Mouse (Mus musculus) neural tube, embryonic 14.5 days (tissue): ENCODE data around the gene Mylpf. TPM values are rescaled to one million over a fixed set of nuclear protein-coding genes. Genes with fewer than 3 reads are reported as not detected.

ENCODE experiments used
- ATAC-seq: fragments of 200-750 bp; cut with Nextera tagmentation; 2 replicates; pipeline ENCODE4 v1.8.0; 2017; ENCODE audit warnings: low read depth, mild to moderate bottlenecking, moderate TSS enrichment, moderate library complexity
- H3K27ac ChIP-seq: fragments of 300-500 bp; sonication (generic); 2 replicates; pipeline ENCODE4 v1.5.1; 2014; ENCODE audit warnings: low read depth, mild to moderate bottlenecking, control low read depth, low read length, moderate library complexity, mixed read lengths
- H3K27me3 ChIP-seq: fragments of 300-500 bp; sonication (generic); 2 replicates; pipeline ENCODE4 v1.6.1; 2014; ENCODE audit warnings: low read length; ENCODE audit not compliant: control insufficient read depth, insufficient read depth
- H3K36me3 ChIP-seq: fragments of 300-500 bp; sonication (generic); 2 replicates; pipeline ENCODE4 v1.6.1; 2014; ENCODE audit warnings: low read length, mixed read lengths; ENCODE audit not compliant: control insufficient read depth, insufficient read depth
- H3K4me1 ChIP-seq: fragments of 300-500 bp; sonication (generic); 2 replicates; pipeline ENCODE4 v1.6.1; 2014; ENCODE audit warnings: low read length; ENCODE audit not compliant: control insufficient read depth, insufficient read depth
- H3K4me2 ChIP-seq: fragments of 300-500 bp; sonication (generic); 2 replicates; pipeline ENCODE4 v1.6.1; 2014; ENCODE audit warnings: mild to moderate bottlenecking, low read depth, low read length, control low read depth
- H3K4me3 ChIP-seq: fragments of 300-500 bp; sonication (generic); 2 replicates; pipeline ENCODE4 v1.5.1; 2014; ENCODE audit warnings: low read depth, low read length, control low read depth, mixed read lengths
- H3K9ac ChIP-seq: fragments of 300-500 bp; sonication (generic); replicated peaks from 2 replicates; pipeline ENCODE4 v1.6.1; 2014; ENCODE audit warnings: low read depth, mild to moderate bottlenecking, control low read depth, low read length, mixed read lengths
- H3K9me3 ChIP-seq: fragments of 300-500 bp; sonication (generic); 2 replicates; pipeline ENCODE4 v1.6.1; 2016; ENCODE audit warnings: low read length; ENCODE audit not compliant: control insufficient read depth
- WGBS: fragments of 180-500 bp; shearing (Covaris S2); extraction: QIAGEN DNeasy Blood & Tissue Kit; methylation state at CpG from one replicate; pipeline ENCODE4 v1.1.7; 2014; 5-methylcytosine and 5-hydroxymethylcytosine counted together
- polyA plus RNA-seq: library from polyadenylated mRNA; unstranded; fragments of >200 nt; fragmentation: Nextera tagmentation; extraction: Ambion mirVana; gene quantifications from 2 replicates; pipeline ENCODE4 v1.2.1, GENCODE M21; 2014

Gene Mylpf
- polyA plus RNA-seq, 1 experiment from 2014 or later, result 12.5 TPM

DNA sequence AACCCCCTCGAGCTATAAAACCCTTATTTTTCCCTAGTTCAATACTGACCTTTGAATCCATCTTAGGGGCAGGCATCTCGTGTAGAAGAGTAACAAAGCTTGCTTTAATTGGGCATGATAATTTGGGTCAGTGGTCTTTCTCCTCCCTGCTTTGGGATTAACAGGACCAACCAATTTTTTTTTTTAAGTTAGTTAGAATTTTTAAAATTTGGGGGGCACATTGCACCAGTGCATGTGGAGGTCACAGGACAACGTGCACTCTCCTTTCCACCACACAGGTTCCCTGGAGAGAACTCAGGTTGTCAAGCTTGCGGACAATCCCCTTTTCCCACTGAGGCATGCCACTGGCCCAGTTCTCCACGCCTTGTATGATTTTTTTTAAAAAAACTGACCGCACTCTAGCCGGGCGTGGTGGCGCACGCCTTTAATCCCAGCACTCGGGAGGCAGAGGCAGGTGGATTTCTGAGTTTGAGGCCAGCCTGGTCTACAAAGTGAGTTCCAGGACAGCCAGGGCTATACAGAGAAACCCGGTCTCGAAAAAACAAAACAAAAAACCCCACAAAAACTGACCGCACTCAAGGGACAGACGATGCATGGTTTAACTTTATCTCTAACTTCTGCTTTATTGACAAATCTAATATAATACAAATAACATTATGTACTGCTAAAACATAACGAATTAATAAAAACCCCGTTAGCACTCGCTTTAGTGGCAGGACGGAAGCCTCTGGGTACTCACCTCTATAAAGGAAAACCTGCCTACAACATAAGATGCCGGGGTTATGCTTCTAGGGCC, 23.3 kb downstream of the Mylpf start:
- Histone ChIP-seq H3K27me3 (0 out of 2 replicates have a peak, but pooled peaks cover 2% of the 10 kb centered on the region), H3K27ac (peak overlapping the region; percentile 98), H3K36me3 (peaks cover 11% of the 10 kb centered on the region), H3K4me1 (peaks cover 22% of the 10 kb centered on the region), H3K4me2 (peak overlapping the region; percentile 74), H3K4me3 (peak overlapping the region; percentile 99), H3K9ac (peak overlapping the region; percentile 96), H3K9me3 (no peaks in the 10 kb centered on the region)
- ATAC-seq, result no peak
- 8% methylated on average over 20 of the region's 20 CpGs for WGBS

DNA sequence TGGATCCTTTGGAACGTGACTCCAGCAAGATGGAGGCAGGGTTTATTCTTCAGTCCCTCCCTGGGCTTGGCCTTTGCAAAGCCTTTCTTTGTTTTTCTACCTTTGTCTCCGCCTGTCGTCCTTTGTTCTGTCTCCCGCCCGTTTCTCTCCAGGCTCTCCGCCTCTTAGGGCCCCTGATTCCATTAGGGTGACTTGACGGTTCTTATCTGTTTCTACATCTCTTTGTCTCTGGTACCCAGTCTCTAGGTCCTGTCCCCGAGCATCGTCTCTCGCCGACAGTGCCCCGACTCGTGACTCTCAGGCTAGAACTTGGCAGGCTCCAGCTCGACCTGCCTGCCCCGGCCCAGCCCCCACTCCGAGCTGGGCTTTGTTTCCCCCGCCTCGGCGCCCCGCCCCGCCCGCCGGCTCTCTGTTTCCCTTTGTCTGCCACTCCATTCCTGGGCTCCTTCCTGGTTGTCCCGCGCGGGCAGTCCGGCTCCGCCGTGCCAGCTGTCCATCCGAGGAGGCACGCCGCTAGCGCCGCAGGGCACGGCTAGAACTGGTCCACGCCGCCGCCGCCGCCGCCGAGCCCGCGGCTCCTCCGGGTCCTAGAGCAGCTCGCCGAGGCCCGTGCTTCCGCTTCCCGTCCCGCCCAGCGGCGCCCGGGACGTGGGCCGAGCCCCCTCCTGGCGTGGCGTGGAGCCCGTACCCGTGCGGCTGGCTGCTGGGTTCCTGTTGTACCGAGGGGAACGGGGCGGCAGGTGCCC, 24.1 kb downstream of the Mylpf start, which contains the start of the genes Zfp553 and Sept1:
Gene Zfp553 (plus strand): TSS at position 440 of the 746 bp plus-strand sequence.
Gene Sept1 (minus strand): TSS at position 509 of the 746 bp plus-strand sequence.
- Histone ChIP-seq H3K27me3 (0 out of 2 replicates have a peak, but pooled peaks cover 2% of the 10 kb centered on the region), H3K4me3 (peak within 1 kb of the TSS; percentile 99), H3K9me3 (no peaks in the 10 kb centered on the region), H3K36me3 (peaks cover 17% of the 10 kb centered on the region), H3K9ac (peak within 1 kb of the TSS; percentile 96), H3K27ac (peak within 1 kb of the TSS; percentile 98), H3K4me1 (peaks cover 22% of the 10 kb centered on the region), H3K4me2 (peak within 1 kb of the TSS; percentile 74)
- WGBS, result 1% methylated on average over 63 of the region's 64 CpGs
- ATAC-seq, result peak; percentile 92

DNA sequence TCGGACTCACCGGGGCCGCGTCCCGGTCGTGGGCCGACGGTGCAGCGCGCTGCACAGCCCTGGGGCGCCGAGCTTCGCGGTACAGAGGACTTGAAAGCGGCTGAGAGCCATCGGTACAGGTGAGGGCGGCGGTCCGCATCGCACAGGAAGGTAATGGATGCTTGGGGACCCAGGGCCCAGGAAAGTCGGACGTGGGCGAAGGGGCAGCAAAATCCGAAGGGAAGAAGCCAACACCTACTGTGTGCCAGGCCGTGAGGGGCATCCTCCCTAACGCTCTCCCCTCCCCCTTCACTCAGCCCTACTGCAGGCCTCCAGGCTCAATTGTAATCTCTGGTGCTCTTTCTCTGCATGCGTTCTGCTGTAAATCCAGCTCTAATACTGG, 24.7 kb downstream of the Mylpf start:
- Histone ChIP-seq H3K9me3 (no peaks in the 10 kb centered on the region), H3K27me3 (0 out of 2 replicates have a peak, but pooled peaks cover 2% of the 10 kb centered on the region), H3K4me3 (peak overlapping the region; percentile 99), H3K4me1 (peaks cover 22% of the 10 kb centered on the region), H3K9ac (peak overlapping the region; percentile 96), H3K4me2 (peak overlapping the region; percentile 74), H3K27ac (peak overlapping the region; percentile 98), H3K36me3 (peaks cover 20% of the 10 kb centered on the region)
- WGBS, result under 1% methylated on average over 27 of the region's 27 CpGs
- ATAC-seq, result peak; percentile 45

DNA sequence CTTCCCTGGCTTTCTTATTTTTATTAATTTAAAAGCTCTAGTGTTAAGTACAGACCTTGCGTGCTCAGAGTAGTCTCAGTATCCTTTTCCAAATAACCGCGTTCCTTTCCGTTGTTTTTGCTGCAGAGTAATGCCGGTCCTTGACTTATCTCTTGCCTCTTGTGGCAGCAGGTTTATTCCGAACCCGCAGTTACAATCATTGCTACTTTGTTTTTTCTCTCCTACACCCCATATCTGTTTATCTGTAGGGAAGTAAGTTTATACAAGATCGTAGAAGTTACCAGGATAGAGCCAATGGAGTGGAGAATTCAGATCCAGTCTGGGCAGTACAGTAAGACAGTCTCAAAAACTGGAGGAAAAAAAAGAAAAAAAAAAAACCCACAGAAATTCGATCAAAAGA, 25.1 kb downstream of the Mylpf start:
- H3K27me3 ChIP-seq, result 0 out of 2 replicates have a peak, but pooled peaks cover 2% of the 10 kb centered on the region
- no peaks in the 10 kb centered on the region for H3K9me3 ChIP-seq
- peak overlapping the region; percentile 74 for H3K4me2 ChIP-seq
- WGBS, result 6% methylated on average over 9 of the region's 9 CpGs
- ATAC-seq, result no peak
- peaks cover 22% of the 10 kb centered on the region for H3K4me1 ChIP-seq
- peak overlapping the region; percentile 98 for H3K27ac ChIP-seq
- H3K9ac ChIP-seq, result peak overlapping the region; percentile 96
- peak overlapping the region; percentile 99 for H3K4me3 ChIP-seq
- H3K36me3 ChIP-seq, result peaks cover 21% of the 10 kb centered on the region

DNA sequence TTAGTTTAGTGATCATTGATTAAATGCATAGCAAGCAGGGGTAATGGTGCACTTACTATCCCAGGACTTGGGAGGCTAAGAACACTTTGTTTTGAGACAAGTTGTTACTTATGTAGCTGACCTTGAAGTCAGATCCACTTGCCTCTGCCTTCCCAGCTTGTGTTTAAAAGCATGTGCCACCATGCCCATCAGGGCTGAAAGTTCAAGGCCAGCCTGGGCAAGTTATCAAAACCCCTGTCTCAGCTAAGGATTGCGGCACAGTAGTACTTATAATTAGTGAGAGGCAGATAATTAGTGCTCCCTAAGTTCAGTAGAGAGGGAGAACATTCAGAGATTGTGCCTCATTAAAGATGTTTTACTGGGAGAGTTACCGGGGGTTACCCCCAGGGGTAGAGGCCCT, 26.1 kb downstream of the Mylpf start:
- Histone ChIP-seq H3K4me1 (peaks cover 22% of the 10 kb centered on the region), H3K4me2 (0 out of 2 replicates have a peak overlapping the region, but pooled peaks have one; percentile 0), H3K36me3 (peaks cover 23% of the 10 kb centered on the region), H3K27ac (no peak overlapping the region), H3K9ac (no peak overlapping the region), H3K27me3 (0 out of 2 replicates have a peak, but pooled peaks cover 2% of the 10 kb centered on the region), H3K9me3 (no peaks in the 10 kb centered on the region), H3K4me3 (no peak overlapping the region)
- 90% methylated on average over 2 of the region's 2 CpGs for WGBS
- no peak for ATAC-seq

DNA sequence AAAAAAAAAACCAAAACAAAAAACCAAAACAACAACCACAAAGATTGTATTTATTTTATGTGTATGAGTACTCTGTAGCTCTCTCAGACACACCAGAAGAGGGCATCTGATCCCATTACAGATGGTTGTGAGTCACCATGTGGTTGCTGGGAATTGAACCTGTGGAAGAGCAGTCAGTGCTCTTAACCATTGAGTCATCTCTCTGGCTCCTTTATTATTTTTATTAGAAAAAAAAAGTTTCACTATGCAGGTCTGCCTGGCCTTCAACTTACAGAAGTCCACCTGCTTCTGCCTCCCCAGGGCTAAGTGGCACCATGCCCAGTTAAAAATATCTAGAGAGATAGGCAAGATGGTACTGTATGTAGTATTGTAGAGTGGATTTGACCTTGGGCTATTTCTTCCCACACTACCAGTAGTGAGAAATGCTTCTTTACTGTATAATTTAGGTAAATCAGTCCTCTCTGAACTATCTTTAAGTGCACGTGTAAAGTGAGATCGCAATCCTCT, 34.7 kb downstream of the Mylpf start:
- ATAC-seq, result no peak
- Histone ChIP-seq H3K9me3 (no peaks in the 10 kb centered on the region), H3K4me2 (peak overlapping the region; percentile 76), H3K4me3 (peak overlapping the region; percentile 90), H3K36me3 (0 out of 2 replicates have a peak, but pooled peaks cover 4% of the 10 kb centered on the region), H3K27ac (peak overlapping the region; percentile 82), H3K4me1 (peaks cover 24% of the 10 kb centered on the region), H3K27me3 (no peaks in the 10 kb centered on the region), H3K9ac (peak overlapping the region; percentile 88; the same call in 1 of the 2 replicates)
- WGBS, result 39% methylated on average over 2 of the region's 2 CpGs

DNA sequence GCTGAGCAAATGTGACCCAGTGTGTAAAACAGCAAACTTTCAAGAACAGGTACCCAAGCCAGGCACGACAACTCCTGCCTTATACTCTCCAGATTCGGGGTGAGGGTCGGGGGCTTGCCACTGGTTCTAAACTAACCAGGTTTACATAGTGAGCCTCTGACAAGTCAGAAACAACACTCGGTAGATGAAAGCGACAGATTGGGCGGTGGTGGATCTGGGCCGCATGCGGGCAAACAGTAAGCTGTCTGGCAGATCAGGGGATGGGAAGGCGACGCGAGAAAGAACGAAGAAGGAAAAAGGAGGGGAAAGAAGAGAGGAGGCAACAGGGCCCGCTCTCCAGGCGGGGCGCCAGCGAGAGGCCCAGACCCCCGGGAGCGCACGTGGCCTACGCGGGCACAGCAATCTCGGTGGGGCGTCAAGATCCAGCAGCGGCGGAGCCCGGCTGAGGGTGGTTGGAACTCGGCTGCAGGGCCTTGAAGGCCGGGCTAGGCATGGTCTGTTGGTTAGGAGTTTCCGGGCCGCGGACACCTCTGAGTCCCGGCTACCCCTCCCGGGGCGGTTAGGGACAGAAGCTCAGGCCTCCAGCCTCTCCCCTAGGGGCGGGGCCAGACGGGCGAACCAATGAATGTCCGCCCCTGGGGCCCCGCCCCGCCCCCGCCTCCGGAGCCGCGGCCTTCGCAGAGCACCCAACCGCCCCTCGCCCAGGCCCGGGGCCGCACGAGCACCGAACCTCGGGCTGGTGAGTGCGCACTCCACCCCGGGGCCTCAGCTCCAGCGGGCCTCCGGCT, 35.4 kb downstream of the Mylpf start, which contains the start of gene Zfp771:
Gene Zfp771 (plus strand): TSS at position 405 of the 788 bp plus-strand sequence.
- H3K9ac ChIP-seq, result peak within 1 kb of the TSS; percentile 88
- under 1% methylated on average over 48 of the region's 56 CpGs for WGBS
- peak; percentile 95 for ATAC-seq
- H3K4me1 ChIP-seq, result peaks cover 24% of the 10 kb centered on the region
- no peaks in the 10 kb centered on the region for H3K9me3 ChIP-seq
- H3K36me3 ChIP-seq, result 0 out of 2 replicates have a peak, but pooled peaks cover 3% of the 10 kb centered on the region
- peak within 1 kb of the TSS; percentile 76 for H3K4me2 ChIP-seq
- no peaks in the 10 kb centered on the region for H3K27me3 ChIP-seq
- H3K4me3 ChIP-seq, result peak within 1 kb of the TSS; percentile 90
- H3K27ac ChIP-seq, result peak within 1 kb of the TSS; percentile 82
